In genomic region chr11:74561392-74561791, GRCm38 (mm10) we compare ENCODE assay signal across 1 mouse cellular context.
TF ChIP-seq lines count a peak whose summit lies in the region.

No protein-coding gene starts in this region.

TF ChIP-seq in MEL, 35 proteins besides CTCF, POLR2A, EP300 and RAD21 (continued from another document):
- TF ChIP-seq CHD2 (IDR thresholded peaks at IDR 0.05; ENCODE audit: low read length) (no peak; the same call in 1 of the 2 replicates), HCFC1 (IDR thresholded peaks at IDR 0.05; ENCODE audit: low read depth, low read length) (no peak), TAL1 (IDR thresholded peaks at IDR 0.05; ENCODE audit: low read length) (peak; percentile 51), MYB (IDR thresholded peaks at IDR 0.05; ENCODE audit: low read depth, low read length) (peak; percentile 15), TBP (IDR thresholded peaks at IDR 0.05; ENCODE audit: low read depth, low read length) (no peak), MEF2A (IDR thresholded peaks at IDR 0.05; ENCODE audit: extremely low read depth, insufficient replicate concordance, low read depth, low read length, poor library complexity, severe bottlenecking) (no peak), NELFE (IDR thresholded peaks at IDR 0.05; ENCODE audit: low read depth, low read length) (0 out of 2 replicates have a peak, but pooled peaks have one; percentile 8), KAT2A (conservative IDR thresholded peaks at IDR 0.05; ENCODE audit: low read depth, low read length) (no peak), SIN3A (IDR thresholded peaks at IDR 0.05; ENCODE audit: low read length) (no peak), MAX (IDR thresholded peaks at IDR 0.05; ENCODE audit: low read length) (no peak), BHLHE40 (IDR thresholded peaks at IDR 0.05; ENCODE audit: borderline replicate concordance, low read depth, low read length) (no peak), ZMIZ1 (IDR thresholded peaks at IDR 0.05; ENCODE audit: low read depth, low read length) (no peak), MYC (IDR thresholded peaks at IDR 0.05; ENCODE audit: low read depth, low read length) (no peak), TCF12 (IDR thresholded peaks at IDR 0.05; ENCODE audit: low read depth, low read length) (peak; percentile 86), POLR2AphosphoS2 (IDR thresholded peaks at IDR 0.05; ENCODE audit: low read length) (no peak), UBTF (IDR thresholded peaks at IDR 0.05; ENCODE audit: borderline replicate concordance, insufficient read depth, low read depth, low read length) (no peak), ZC3H11A (IDR thresholded peaks at IDR 0.05; ENCODE audit: low read depth, low read length) (no peak), MAZ (IDR thresholded peaks at IDR 0.05; ENCODE audit: low read depth, low read length) (no peak; the same call in 1 of the 2 replicates), ZNF384 (IDR thresholded peaks at IDR 0.05; ENCODE audit: low read depth, low read length) (no peak), ELF1 (IDR thresholded peaks at IDR 0.05; ENCODE audit: low read depth, low read length) (no peak), ETS1 (IDR thresholded peaks at IDR 0.05; ENCODE audit: low read depth, low read length) (peak; percentile 73), JUND (IDR thresholded peaks at IDR 0.05; ENCODE audit: low read depth, low read length) (no peak), SMC3 (IDR thresholded peaks at IDR 0.05; ENCODE audit: low read depth, low read length) (no peak), GATA1 (IDR thresholded peaks at IDR 0.05; ENCODE audit: low read depth, low read length) (peak; percentile 90), E2F4 (IDR thresholded peaks at IDR 0.05; ENCODE audit: borderline replicate concordance, low read depth, low read length) (no peak), MAFK (IDR thresholded peaks at IDR 0.05; ENCODE audit: borderline replicate concordance, low read depth, low read length) (no peak), NRF1 (IDR thresholded peaks at IDR 0.05; ENCODE audit: insufficient read depth, low read depth, low read length, poor library complexity, severe bottlenecking) (no peak), GABPA (IDR thresholded peaks at IDR 0.05; ENCODE audit: low read depth, low read length) (no peak), CHD1 (IDR thresholded peaks at IDR 0.05; ENCODE audit: low read depth, low read length) (no peak; the same call in 1 of the 2 replicates)
TF ChIP-seq in MEL: peak in this region for 7.
